Mouse (Mus musculus) embryonic facial prominence, embryonic 12.5 days (tissue): ENCODE measurements at regions not wholly inside any gene's neighbourhood (a gene's known extent, or its start where the extent isn't known, plus 50 kb on each side); places are given as distances from the start of the nearest gene placed in this dataset.

Experiments
- ATAC-seq: fragments of 200-750 bp; cut with Nextera tagmentation; 2 replicates; pipeline ENCODE4 v1.8.0; 2017; ENCODE audit not compliant: insufficient number of reproducible peaks, insufficient read depth, low FRiP score, low TSS enrichment
- H3K27ac ChIP-seq: fragments of 300-500 bp; sonication (generic); 2 replicates; pipeline ENCODE4 v1.5.1; 2016; ENCODE audit warnings: mild to moderate bottlenecking
- H3K27me3 ChIP-seq: fragments of 300-500 bp; sonication (generic); 2 replicates; pipeline ENCODE4 v1.6.1; 2016; ENCODE audit warnings: mild to moderate bottlenecking, moderate library complexity
- H3K36me3 ChIP-seq: fragments of 300-500 bp; sonication (generic); 2 replicates; pipeline ENCODE4 v1.6.1; 2016; ENCODE audit warnings: mild to moderate bottlenecking
- H3K4me1 ChIP-seq: fragments of 300-500 bp; sonication (generic); 2 replicates; pipeline ENCODE4 v1.6.1; 2016
- H3K4me2 ChIP-seq: fragments of 300-500 bp; sonication (generic); replicated peaks from 2 replicates; pipeline ENCODE4 v1.6.1; 2016; ENCODE audit warnings: mild to moderate bottlenecking, moderate library complexity
- H3K4me3 ChIP-seq: fragments of 300-500 bp; sonication (generic); 2 replicates; pipeline ENCODE4 v1.5.1; 2016; ENCODE audit warnings: mild to moderate bottlenecking
- H3K9ac ChIP-seq: fragments of 300-500 bp; sonication (generic); 2 replicates; pipeline ENCODE4 v1.6.1; 2016; ENCODE audit warnings: mild to moderate bottlenecking, moderate library complexity
- H3K9me3 ChIP-seq: fragments of 300-500 bp; sonication (generic); 2 replicates; pipeline ENCODE4 v1.6.1; 2016; ENCODE audit warnings: mild to moderate bottlenecking, moderate library complexity
- WGBS: fragments of 180-500 bp; shearing (Covaris S2); methylation state at CpG from one replicate; pipeline ENCODE4 v1.1.7; 2016; 5-methylcytosine and 5-hydroxymethylcytosine counted together

- 63% methylated on average over 8 of the region's 8 CpGs for WGBS
- H3K27ac ChIP-seq, result no peak overlapping the region
Measured at GRCm38 (mm10) chr15:8865089-8865933, 102.4 kb upstream of the Ranbp3l start.

GRCm38 (mm10) chr15:8856419-8857084, 111.2 kb upstream of the Ranbp3l start:
- H3K4me2 ChIP-seq, result no peak overlapping the region
- ATAC-seq, result no peak
- H3K9ac ChIP-seq, result no peak overlapping the region
- H3K9me3 ChIP-seq, result peaks cover 3% of the 10 kb centered on the region; the same call in 1 of the 2 replicates
- peaks cover 11% of the 10 kb centered on the region for H3K4me1 ChIP-seq
- no peak overlapping the region for H3K27ac ChIP-seq
- 66% methylated on average over 11 of the region's 11 CpGs for WGBS
- no peaks in the 10 kb centered on the region for H3K27me3 ChIP-seq
- H3K36me3 ChIP-seq, result no peaks in the 10 kb centered on the region
- H3K4me3 ChIP-seq, result no peak overlapping the region

More at GRCm38 (mm10) chr15:8865089-8865933, 102.4 kb upstream of the Ranbp3l start:
- H3K9me3 ChIP-seq, result no peaks in the 10 kb centered on the region
- H3K4me2 ChIP-seq, result no peak overlapping the region
- H3K9ac ChIP-seq, result no peak overlapping the region
- no peak for ATAC-seq
- H3K4me3 ChIP-seq, result no peak overlapping the region
- no peaks in the 10 kb centered on the region for H3K27me3 ChIP-seq
- no peaks in the 10 kb centered on the region; the same call in 1 of the 2 replicates for H3K4me1 ChIP-seq
- no peaks in the 10 kb centered on the region for H3K36me3 ChIP-seq

- H3K4me2 ChIP-seq, result no peak overlapping the region
- WGBS, result 94% methylated on average over 3 of the region's 3 CpGs
- peaks cover 11% of the 10 kb centered on the region for H3K4me1 ChIP-seq
- no peaks in the 10 kb centered on the region for H3K36me3 ChIP-seq
- H3K27me3 ChIP-seq, result no peaks in the 10 kb centered on the region
- H3K9ac ChIP-seq, result no peak overlapping the region
- no peak overlapping the region for H3K27ac ChIP-seq
- no peak overlapping the region for H3K4me3 ChIP-seq
- ATAC-seq, result no peak
- H3K9me3 ChIP-seq, result peaks cover 3% of the 10 kb centered on the region; the same call in 1 of the 2 replicates
Measured at GRCm38 (mm10) chr15:8855511-8855910, 112.2 kb upstream of the Ranbp3l start.

- H3K27me3 ChIP-seq, result no peaks in the 10 kb centered on the region
- H3K9me3 ChIP-seq, result peaks cover 3% of the 10 kb centered on the region; the same call in 1 of the 2 replicates
- H3K4me3 ChIP-seq, result no peak overlapping the region
- peak overlapping the region; percentile 73; the same call in 1 of the 2 replicates for H3K27ac ChIP-seq
- H3K4me1 ChIP-seq, result peaks cover 11% of the 10 kb centered on the region
- H3K9ac ChIP-seq, result no peak overlapping the region
- H3K4me2 ChIP-seq, result no peak overlapping the region
- WGBS, result 44% methylated on average over 7 of the region's 7 CpGs
- H3K36me3 ChIP-seq, result no peaks in the 10 kb centered on the region
- ATAC-seq, result 0 out of 2 replicates have a peak, but pooled peaks have one; percentile 52
Measured at GRCm38 (mm10) chr15:8854336-8854735, 113.4 kb upstream of the Ranbp3l start.

GRCm38 (mm10) chr15:8850996-8851395, 116.8 kb upstream of the Ranbp3l start:
- H3K4me2 ChIP-seq, result no peak overlapping the region

GRCm38 (mm10) chr15:8849413-8849812, 118.3 kb upstream of the Ranbp3l start:
- Histone ChIP-seq H3K9me3 (no peaks in the 10 kb centered on the region; the same call in 1 of the 2 replicates), H3K36me3 (no peaks in the 10 kb centered on the region), H3K4me3 (no peak overlapping the region), H3K27ac (no peak overlapping the region), H3K4me2 (no peak overlapping the region), H3K27me3 (no peaks in the 10 kb centered on the region), H3K9ac (no peak overlapping the region), H3K4me1 (peaks cover 8% of the 10 kb centered on the region)
- 62% methylated on average over 5 of the region's 5 CpGs for WGBS
- ATAC-seq, result no peak

More at GRCm38 (mm10) chr15:8850996-8851395, 116.8 kb upstream of the Ranbp3l start:
- Histone ChIP-seq H3K9ac (no peak overlapping the region), H3K27ac (no peak overlapping the region), H3K4me3 (no peak overlapping the region), H3K36me3 (no peaks in the 10 kb centered on the region), H3K9me3 (peaks cover 3% of the 10 kb centered on the region; the same call in 1 of the 2 replicates), H3K4me1 (peaks cover 11% of the 10 kb centered on the region), H3K27me3 (no peaks in the 10 kb centered on the region)
- 93% methylated on average over 1 of the region's 1 CpGs for WGBS
- no peak for ATAC-seq

- Histone ChIP-seq H3K4me1 (no peaks in the 10 kb centered on the region), H3K4me3 (no peak overlapping the region), H3K27me3 (no peaks in the 10 kb centered on the region), H3K9me3 (no peaks in the 10 kb centered on the region), H3K36me3 (no peaks in the 10 kb centered on the region), H3K9ac (no peak overlapping the region), H3K27ac (no peak overlapping the region), H3K4me2 (no peak overlapping the region)
- WGBS, result 36% methylated on average over 9 of the region's 9 CpGs
- no peak for ATAC-seq
Measured at GRCm38 (mm10) chr15:8842129-8842528, 125.6 kb upstream of the Ranbp3l start.

GRCm38 (mm10) chr15:8839462-8839861, 128.3 kb upstream of the Ranbp3l start:
- no peak for ATAC-seq
- no peak overlapping the region for H3K9ac ChIP-seq
- no peaks in the 10 kb centered on the region for H3K36me3 ChIP-seq
- H3K4me2 ChIP-seq, result no peak overlapping the region
- 65% methylated on average over 1 of the region's 1 CpGs for WGBS
- no peaks in the 10 kb centered on the region for H3K9me3 ChIP-seq
- H3K4me3 ChIP-seq, result no peak overlapping the region
- no peak overlapping the region for H3K27ac ChIP-seq
- no peaks in the 10 kb centered on the region for H3K4me1 ChIP-seq
- no peaks in the 10 kb centered on the region for H3K27me3 ChIP-seq

GRCm38 (mm10) chr15:8834151-8834550, 123.6 kb upstream of the Slc1a3 start:
- Histone ChIP-seq H3K9ac (no peak overlapping the region), H3K4me1 (0 out of 2 replicates have a peak, but pooled peaks cover 7% of the 10 kb centered on the region), H3K9me3 (no peaks in the 10 kb centered on the region), H3K27me3 (no peaks in the 10 kb centered on the region), H3K4me3 (no peak overlapping the region), H3K4me2 (no peak overlapping the region), H3K27ac (no peak overlapping the region), H3K36me3 (no peaks in the 10 kb centered on the region)
- no peak for ATAC-seq
- 86% methylated on average over 4 of the region's 4 CpGs for WGBS

- Histone ChIP-seq H3K4me1 (0 out of 2 replicates have a peak, but pooled peaks cover 7% of the 10 kb centered on the region), H3K27ac (no peak overlapping the region), H3K9ac (no peak overlapping the region), H3K4me3 (no peak overlapping the region), H3K36me3 (no peaks in the 10 kb centered on the region), H3K4me2 (no peak overlapping the region), H3K27me3 (no peaks in the 10 kb centered on the region), H3K9me3 (no peaks in the 10 kb centered on the region)
- no peak for ATAC-seq
- WGBS, result 27% methylated on average over 1 of the region's 1 CpGs
Measured at GRCm38 (mm10) chr15:8832970-8833369, 122.4 kb upstream of the Slc1a3 start.

GRCm38 (mm10) chr15:8831720-8832620, 121.4 kb upstream of the Slc1a3 start:
- no peak overlapping the region for H3K4me3 ChIP-seq
- H3K4me1 ChIP-seq, result 0 out of 2 replicates have a peak, but pooled peaks cover 7% of the 10 kb centered on the region
- 32% methylated on average over 13 of the region's 13 CpGs for WGBS
- H3K9me3 ChIP-seq, result no peaks in the 10 kb centered on the region
- H3K36me3 ChIP-seq, result no peaks in the 10 kb centered on the region
- no peak overlapping the region for H3K4me2 ChIP-seq
- H3K9ac ChIP-seq, result no peak overlapping the region
- H3K27me3 ChIP-seq, result no peaks in the 10 kb centered on the region
- no peak overlapping the region for H3K27ac ChIP-seq
- no peak for ATAC-seq
